Comparison of ENCODE assay signal across 8 mouse cellular contexts in the genomic region with DNA sequence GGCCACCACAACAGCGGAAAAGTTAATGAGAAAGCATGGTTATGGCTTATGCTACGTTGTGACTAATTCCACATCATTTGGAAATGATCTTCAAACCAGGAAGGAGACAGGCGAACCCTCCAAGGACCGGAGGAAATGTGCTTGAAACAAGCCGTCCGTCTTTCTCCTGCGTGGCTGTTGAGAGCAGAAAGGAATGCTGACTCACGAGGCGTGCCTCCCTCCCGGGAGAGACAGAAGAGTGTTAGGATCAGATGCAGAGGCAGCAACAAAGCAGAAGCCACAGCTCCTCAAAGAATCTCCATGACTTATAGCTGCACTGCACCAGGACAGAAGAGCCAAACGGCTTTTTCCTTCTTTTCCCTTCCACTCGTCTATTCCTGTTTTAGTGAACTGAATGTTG.
DNase-seq lines count a peak whose midpoint lies in the region; ATAC-seq and TF ChIP-seq lines count a peak whose summit lies in the region.

No protein-coding gene starts in this region.

- ATAC-seq in frontal cortex, adult (ENCODE audit: low TSS enrichment), result peak; percentile 97
- no peak for ATAC-seq in heart, embryonic 15.5 days (replicated peaks; ENCODE audit: insufficient number of reproducible peaks, insufficient read depth, low FRiP score, low read depth)
- ATAC-seq in erythroblast, adult 5-6 weeks (replicated peaks; ENCODE audit: low FRiP score, poor library complexity, severe bottlenecking), result no peak

- peaks cover 5% of the 10 kb centered on the region; the same call in 1 of the 2 replicates for H3K36me3 ChIP-seq in E14TG2a.4 (ENCODE audit: insufficient read depth, low read length)
- H3K36me3 ChIP-seq in heart, embryonic 15.5 days, result no peaks in the 10 kb centered on the region

- no peaks in the 10 kb centered on the region for H3K27me3 ChIP-seq in E14TG2a.4 (ENCODE audit: insufficient read depth, low read length)
- H3K27me3 ChIP-seq in heart, embryonic 15.5 days, result no peaks in the 10 kb centered on the region

- no peak for TF ChIP-seq CTCF in E14TG2a.4 (conservative IDR thresholded peaks at IDR 0.05; ENCODE audit: low read length)

- 15% methylated on average over 12 of the region's 12 CpGs for WGBS in heart, embryonic 15.5 days

- H3K4me1 ChIP-seq in E14TG2a.4 (replicated peaks; ENCODE audit: low read depth, low read length), result peaks cover 57% of the 10 kb centered on the region
- H3K4me1 ChIP-seq in heart, embryonic 15.5 days (replicated peaks), result peaks cover 14% of the 10 kb centered on the region

- no peak overlapping the region for H3K27ac ChIP-seq in heart, embryonic 15.5 days

- H3K4me3 ChIP-seq in E14TG2a.4 (replicated peaks; ENCODE audit: low read length), result peak overlapping the region; percentile 77
- no peak overlapping the region for H3K4me3 ChIP-seq in heart, embryonic 15.5 days

- H3K9ac ChIP-seq in heart, embryonic 15.5 days, result no peak overlapping the region

- DNase-seq in frontal cortex, postnatal 10 days (ENCODE audit: low spot score in 2 of 2), result no peak
- peak; percentile 44 for DNase-seq in embryo, embryonic 11 days
- peak; percentile 53 for DNase-seq in lung, postnatal 10 days
- DNase-seq in cerebellum, postnatal 10 days, result no peak

- no peaks in the 10 kb centered on the region for H3K9me3 ChIP-seq in E14TG2a.4 (ENCODE audit: low read length)
- no peaks in the 10 kb centered on the region for H3K9me3 ChIP-seq in heart, embryonic 15.5 days (replicated peaks)

- H3K4me2 ChIP-seq in heart, embryonic 15.5 days, result 0 out of 2 replicates have a peak overlapping the region, but pooled peaks have one; percentile 26

Comparison
In these comparisons a context has a peak if more than half of its experiments do, and no peak if none do; other contexts are left out.
1. DNase-seq: peak in embryo, embryonic 11 days (single experiment) and lung, postnatal 10 days (single experiment); none in frontal cortex, postnatal 10 days (0 of 2) and cerebellum, postnatal 10 days (0 of 2).